Comparison of ENCODE assay signal across 16 mouse cellular contexts in the genomic region with DNA sequence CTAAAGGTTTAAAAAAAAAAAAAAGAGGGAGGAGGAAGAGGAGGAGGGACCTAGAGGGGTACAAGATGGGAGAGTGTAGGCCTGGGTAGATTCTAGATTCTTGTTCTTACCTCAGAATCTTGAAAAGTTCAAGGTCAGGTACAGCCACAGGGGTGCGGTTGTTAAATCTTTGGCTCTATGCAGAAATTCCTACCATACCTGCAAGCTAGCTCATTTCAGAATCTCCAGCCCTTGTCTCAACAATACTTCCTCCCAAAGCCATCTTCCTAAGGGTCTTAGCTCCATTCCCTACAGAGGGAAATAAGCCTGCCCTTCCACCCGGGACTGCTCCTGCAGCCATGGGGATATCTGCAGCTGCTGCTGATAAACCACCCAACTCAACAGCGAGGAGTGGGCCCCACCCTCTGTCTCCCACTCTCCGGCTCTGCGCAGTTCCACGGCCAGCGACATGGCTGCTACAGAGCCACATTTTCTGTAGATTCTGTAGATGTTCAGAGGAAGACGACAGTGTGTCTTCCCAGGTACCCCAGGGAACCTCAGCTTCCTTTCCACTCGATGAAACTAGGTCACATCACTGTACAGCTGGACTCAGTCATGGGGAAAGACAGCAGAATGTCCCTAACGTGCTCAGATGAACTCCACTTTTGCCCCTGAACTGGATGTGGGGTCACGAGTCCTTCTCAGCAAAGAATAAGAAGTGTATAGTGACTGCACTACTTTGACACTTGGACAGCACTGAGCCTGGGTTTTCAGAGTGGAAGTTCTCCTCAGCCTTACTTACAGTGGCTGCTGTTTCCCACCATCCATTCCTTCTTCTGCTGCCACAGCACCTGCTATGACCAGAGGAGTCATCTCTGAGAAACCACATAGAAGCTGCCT.
"Had no signal": no experiment of that assay in that cellular context is flagged by ENCODE, and none has a peak within 500 bp of the region (broad histone marks: within the 10 kb centered on the region; RNA-seq: fewer than 3 reads in every experiment).

No protein-coding gene starts in this region.

- H3K4me1 ChIP-seq: limb, embryonic 15.5 days; liver, embryonic 12.5 days; lung, embryonic 15.5 days; megakaryocyte, embryonic 14.5 days; midbrain, embryonic 12.5 days; neural tube, embryonic 15.5 days had no signal

- DNase-seq: kidney, postnatal 4 days; layer of hippocampus, postnatal 36 days; lung, postnatal 14 days; right cerebral cortex, postnatal 14 days; thymus, adult 18-20 months; thymus, postnatal 14 days had no signal

- H3K27me3 ChIP-seq: kidney, embryonic 15.5 days; limb, embryonic 15.5 days; liver, embryonic 12.5 days; lung, embryonic 15.5 days; midbrain, embryonic 12.5 days; neural tube, embryonic 15.5 days had no signal

- H3K36me3 ChIP-seq: kidney, embryonic 15.5 days; limb, embryonic 15.5 days; liver, embryonic 12.5 days; lung, embryonic 15.5 days; midbrain, embryonic 12.5 days; neural tube, embryonic 15.5 days had no signal

- H3K27ac ChIP-seq: kidney, embryonic 15.5 days; layer of hippocampus, adult 2 months; limb, embryonic 15.5 days; liver, embryonic 12.5 days; lung, embryonic 15.5 days; macrophage; midbrain, embryonic 12.5 days; neural tube, embryonic 15.5 days had no signal

- H3K4me3 ChIP-seq: kidney, embryonic 15.5 days; layer of hippocampus, adult 2 months; limb, embryonic 15.5 days; liver, embryonic 12.5 days; lung, embryonic 15.5 days; megakaryocyte, embryonic 14.5 days; midbrain, embryonic 12.5 days; myocyte; neural tube, embryonic 15.5 days had no signal

- H3K9ac ChIP-seq: kidney, embryonic 15.5 days; limb, embryonic 15.5 days; liver, embryonic 12.5 days; lung, embryonic 15.5 days; midbrain, embryonic 12.5 days; neural tube, embryonic 15.5 days had no signal

- H3K4me2 ChIP-seq: kidney, embryonic 15.5 days; limb, embryonic 15.5 days; liver, embryonic 12.5 days; lung, embryonic 15.5 days; midbrain, embryonic 12.5 days; neural tube, embryonic 15.5 days had no signal

- H3K9me3 ChIP-seq: kidney, embryonic 15.5 days; limb, embryonic 15.5 days; liver, embryonic 12.5 days; lung, embryonic 15.5 days; megakaryocyte, embryonic 14.5 days; midbrain, embryonic 12.5 days; neural tube, embryonic 15.5 days had no signal
